Mouse (Mus musculus): ENCODE results near the gene Acsbg1.

DNA sequence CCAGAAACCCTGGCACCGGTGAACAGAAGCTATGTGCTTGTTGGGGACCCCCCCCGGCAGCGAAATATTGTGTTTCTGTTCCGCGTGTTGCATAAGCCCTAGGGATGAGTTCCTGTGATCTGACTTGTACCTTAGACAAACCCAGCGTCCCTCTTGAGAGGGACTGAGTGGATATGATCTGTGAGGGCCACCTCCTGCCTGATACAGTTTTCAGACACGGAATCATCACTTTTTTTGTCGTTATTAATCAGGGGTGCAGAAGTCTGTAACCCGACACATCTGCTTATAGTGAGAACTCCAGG, 38.5 kb upstream of the Acsbg1 start:
- TF ChIP-seq CTCF (IDR thresholded peaks at IDR 0.05; ENCODE audit: low read depth) (no peak), EP300 (IDR thresholded peaks at IDR 0.05; ENCODE audit: low read depth) (no peak)

All from heart, postnatal 0 days (tissue).